Mouse (Mus musculus) lung, embryonic 15.5 days (tissue): ENCODE data around the gene Pskh1. TPM values are rescaled to one million over a fixed set of nuclear protein-coding genes. Genes with fewer than 3 reads are reported as not detected.
A peak's percentile ranks its signal among the peaks of the same experiment; 100 is the strongest.

Experiments used
- ATAC-seq: fragments of 200-750 bp; cut with Nextera tagmentation; 2 replicates; pipeline ENCODE4 v1.8.0; 2017; ENCODE audit warnings: moderate number of reproducible peaks, borderline replicate concordance; ENCODE audit not compliant: low FRiP score, low TSS enrichment; ENCODE audit errors: extremely low read depth
- H3K27ac ChIP-seq: fragments of 300-500 bp; sonication (generic); 2 replicates; pipeline ENCODE4 v1.5.1; 2015; ENCODE audit warnings: moderate library complexity, mild to moderate bottlenecking, inconsistent platforms
- H3K27me3 ChIP-seq: fragments of 300-500 bp; sonication (generic); 2 replicates; pipeline ENCODE4 v1.6.1; 2015; ENCODE audit warnings: inconsistent platforms
- H3K36me3 ChIP-seq: fragments of 300-500 bp; sonication (generic); 2 replicates; pipeline ENCODE4 v1.6.1; 2015; ENCODE audit warnings: inconsistent platforms
- H3K4me1 ChIP-seq: fragments of 300-500 bp; sonication (generic); 2 replicates; pipeline ENCODE4 v1.6.1; 2015; ENCODE audit warnings: inconsistent platforms
- H3K4me2 ChIP-seq: fragments of 300-500 bp; sonication (generic); 2 replicates; pipeline ENCODE4 v1.6.1; 2015; ENCODE audit warnings: inconsistent platforms, mild to moderate bottlenecking, moderate library complexity
- H3K4me3 ChIP-seq: fragments of 300-500 bp; sonication (generic); 2 replicates; pipeline ENCODE4 v1.5.1; 2015; ENCODE audit warnings: mild to moderate bottlenecking, inconsistent platforms
- H3K9ac ChIP-seq: fragments of 300-500 bp; sonication (generic); 2 replicates; pipeline ENCODE4 v1.6.1; 2015; ENCODE audit warnings: inconsistent platforms
- H3K9me3 ChIP-seq: fragments of 300-500 bp; sonication (generic); 2 replicates; pipeline ENCODE4 v1.6.1; 2016; ENCODE audit warnings: inconsistent platforms
- WGBS: fragments of 180-500 bp; shearing (Covaris S2); methylation state at CpG from one replicate; pipeline ENCODE4 v1.1.7; 2015; 5-methylcytosine and 5-hydroxymethylcytosine counted together
- polyA plus RNA-seq: library from polyadenylated mRNA; unstranded; fragments of >200 nt; fragmentation: Nextera tagmentation; extraction: Ambion mirVana; gene quantifications from 2 replicates; pipeline ENCODE4 v1.2.1, GENCODE M21; 2015

Pskh1 gene
- polyA plus RNA-seq = 32.0 and 33.0 TPM in 2 replicates

- no peaks in the 10 kb centered on the region for H3K27me3 ChIP-seq
- no peaks in the 10 kb centered on the region for H3K36me3 ChIP-seq
- peak within 1 kb of the TSS; percentile 89 for H3K27ac ChIP-seq
- peak within 1 kb of the TSS; percentile 60 for H3K4me2 ChIP-seq
- WGBS = under 1% methylated on average over 59 of the region's 68 CpGs
- peak within 1 kb of the TSS; percentile 99 for H3K9ac ChIP-seq
- peaks cover 13% of the 10 kb centered on the region for H3K4me1 ChIP-seq
- peak; percentile 95 for ATAC-seq
- peak within 1 kb of the TSS; percentile 80 for H3K4me3 ChIP-seq
- no peaks in the 10 kb centered on the region for H3K9me3 ChIP-seq
These were observed at the start of gene Pskh1 for GRCm38 (mm10) chr8:105900180-105900940. Pskh1 (plus strand) TSS chr8:105900441.

DNA sequence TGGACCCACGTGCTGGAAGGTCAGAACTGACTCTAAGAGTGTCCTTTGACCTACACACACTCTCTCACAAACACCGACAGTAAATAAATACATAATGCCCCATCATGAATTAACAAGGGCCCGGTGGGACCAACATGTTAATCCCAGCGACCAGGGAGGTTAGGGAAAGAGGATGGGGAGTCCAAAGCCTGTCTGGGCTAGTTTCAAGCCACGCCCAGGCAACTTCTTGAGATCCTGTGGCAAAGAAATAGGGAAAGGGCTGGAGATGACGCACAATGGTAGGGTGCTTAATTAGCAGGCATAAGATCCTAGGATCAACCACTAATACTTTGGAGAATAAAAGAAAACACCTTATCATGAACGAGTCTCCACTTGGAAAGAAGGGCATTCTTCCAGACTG lies 49.6 kb upstream of the Pskh1 start:
- Histone ChIP-seq H3K4me1 (peaks cover 10% of the 10 kb centered on the region), H3K9me3 (no peaks in the 10 kb centered on the region), H3K27me3 (no peaks in the 10 kb centered on the region), H3K36me3 (peaks cover 38% of the 10 kb centered on the region), H3K4me2 (peak overlapping the region; percentile 43), H3K9ac (no peak overlapping the region), H3K4me3 (peak overlapping the region; percentile 13), H3K27ac (no peak overlapping the region)
- WGBS = 63% methylated on average over 7 of the region's 7 CpGs
- ATAC-seq = no peak

- no peaks in the 10 kb centered on the region for H3K27me3 ChIP-seq
- H3K9ac ChIP-seq = peak overlapping the region; percentile 84
- no peaks in the 10 kb centered on the region for H3K9me3 ChIP-seq
- WGBS = under 1% methylated on average over 34 of the region's 34 CpGs
- peaks cover 27% of the 10 kb centered on the region for H3K36me3 ChIP-seq
- H3K4me1 ChIP-seq = peaks cover 20% of the 10 kb centered on the region
- peak overlapping the region; percentile 74 for H3K27ac ChIP-seq
- peak overlapping the region; percentile 73 for H3K4me2 ChIP-seq
- ATAC-seq = peak; percentile 75
- peak overlapping the region; percentile 75 for H3K4me3 ChIP-seq
These were observed 48.5 kb upstream of the Pskh1 start for GRCm38 (mm10) chr8:105851651-105852143.

DNA sequence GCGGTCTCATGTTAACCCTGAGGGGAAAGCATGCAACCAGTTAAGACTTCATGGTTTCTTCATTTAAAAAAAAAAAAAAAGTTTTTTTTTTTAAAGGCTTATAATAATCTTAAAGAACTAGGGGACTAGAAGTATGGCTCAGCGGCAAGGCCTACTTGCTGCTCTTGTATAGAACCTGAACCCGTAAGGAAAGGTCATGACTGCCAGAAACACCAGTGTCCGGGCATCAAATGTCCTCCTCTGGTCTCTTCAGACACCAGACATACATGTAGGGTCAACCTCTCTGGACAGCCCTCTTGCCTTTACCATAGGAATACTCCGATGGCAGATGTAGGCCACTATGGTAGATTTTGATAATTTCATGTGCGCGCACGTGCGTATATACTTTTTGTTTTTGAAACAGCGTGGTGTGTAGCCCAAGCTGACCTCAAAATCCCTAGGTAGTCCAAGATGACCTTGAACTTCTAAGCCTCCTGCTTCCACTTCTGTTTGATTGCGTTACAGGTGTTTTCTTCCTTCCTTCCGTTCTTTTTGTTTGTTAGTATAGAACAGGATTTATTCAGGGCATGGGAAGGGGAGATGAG lies 48.0 kb upstream of the Pskh1 start:
- peaks cover 25% of the 10 kb centered on the region for H3K4me1 ChIP-seq
- no peaks in the 10 kb centered on the region for H3K27me3 ChIP-seq
- H3K9me3 ChIP-seq = no peaks in the 10 kb centered on the region
- 78% methylated on average over 12 of the region's 12 CpGs for WGBS
- no peak overlapping the region for H3K27ac ChIP-seq
- peaks cover 22% of the 10 kb centered on the region for H3K36me3 ChIP-seq
- no peak for ATAC-seq
- peak overlapping the region; percentile 75; the same call in 1 of the 2 replicates for H3K4me3 ChIP-seq
- no peak overlapping the region for H3K9ac ChIP-seq
- H3K4me2 ChIP-seq = peak overlapping the region; percentile 73; the same call in 1 of the 2 replicates

- H3K9ac ChIP-seq = no peak within 1 kb of the TSS
- no peak within 1 kb of the TSS for H3K4me3 ChIP-seq
- H3K4me1 ChIP-seq = peaks cover 34% of the 10 kb centered on the region
- H3K27me3 ChIP-seq = no peaks in the 10 kb centered on the region
- WGBS = 87% methylated on average over 3 of the region's 3 CpGs
- peaks cover 14% of the 10 kb centered on the region for H3K36me3 ChIP-seq
- no peak for ATAC-seq
- H3K9me3 ChIP-seq = no peaks in the 10 kb centered on the region
- H3K27ac ChIP-seq = no peak within 1 kb of the TSS
- H3K4me2 ChIP-seq = peak within 1 kb of the TSS; percentile 73; the same call in 1 of the 2 replicates
These were observed 47.1 kb upstream of the Pskh1 start, which contains the start of gene Cenpt for GRCm38 (mm10) chr8:105853178-105853577. Cenpt (minus strand) TSS chr8:105853278.

- WGBS = 21% methylated on average over 8 of the region's 8 CpGs
These were observed 45.9 kb upstream of the Pskh1 start for GRCm38 (mm10) chr8:105854303-105854702.

GRCm38 (mm10) chr8:105854715-105855216 lies 45.5 kb upstream of the Pskh1 start, which contains the start of gene Thap11:
Thap11 (plus strand) TSS chr8:105855132.
- H3K4me3 ChIP-seq = peak within 1 kb of the TSS; percentile 94
- H3K36me3 ChIP-seq = no peaks in the 10 kb centered on the region
- H3K4me1 ChIP-seq = peaks cover 49% of the 10 kb centered on the region
- peak; percentile 91 for ATAC-seq
- H3K4me2 ChIP-seq = peak within 1 kb of the TSS; percentile 92
- H3K27me3 ChIP-seq = no peaks in the 10 kb centered on the region
- peak within 1 kb of the TSS; percentile 73 for H3K27ac ChIP-seq
- peak within 1 kb of the TSS; percentile 86 for H3K9ac ChIP-seq
- WGBS = under 1% methylated on average over 43 of the region's 43 CpGs
- H3K9me3 ChIP-seq = no peaks in the 10 kb centered on the region

More at GRCm38 (mm10) chr8:105854303-105854702, 45.9 kb upstream of the Pskh1 start:
- peaks cover 2% of the 10 kb centered on the region; the same call in 1 of the 2 replicates for H3K36me3 ChIP-seq
- H3K27ac ChIP-seq = no peak overlapping the region
- H3K4me3 ChIP-seq = peak overlapping the region; percentile 94
- no peaks in the 10 kb centered on the region for H3K9me3 ChIP-seq
- peak overlapping the region; percentile 86 for H3K9ac ChIP-seq
- no peaks in the 10 kb centered on the region for H3K27me3 ChIP-seq
- peak overlapping the region; percentile 92 for H3K4me2 ChIP-seq
- peaks cover 45% of the 10 kb centered on the region for H3K4me1 ChIP-seq
- no peak for ATAC-seq

DNA sequence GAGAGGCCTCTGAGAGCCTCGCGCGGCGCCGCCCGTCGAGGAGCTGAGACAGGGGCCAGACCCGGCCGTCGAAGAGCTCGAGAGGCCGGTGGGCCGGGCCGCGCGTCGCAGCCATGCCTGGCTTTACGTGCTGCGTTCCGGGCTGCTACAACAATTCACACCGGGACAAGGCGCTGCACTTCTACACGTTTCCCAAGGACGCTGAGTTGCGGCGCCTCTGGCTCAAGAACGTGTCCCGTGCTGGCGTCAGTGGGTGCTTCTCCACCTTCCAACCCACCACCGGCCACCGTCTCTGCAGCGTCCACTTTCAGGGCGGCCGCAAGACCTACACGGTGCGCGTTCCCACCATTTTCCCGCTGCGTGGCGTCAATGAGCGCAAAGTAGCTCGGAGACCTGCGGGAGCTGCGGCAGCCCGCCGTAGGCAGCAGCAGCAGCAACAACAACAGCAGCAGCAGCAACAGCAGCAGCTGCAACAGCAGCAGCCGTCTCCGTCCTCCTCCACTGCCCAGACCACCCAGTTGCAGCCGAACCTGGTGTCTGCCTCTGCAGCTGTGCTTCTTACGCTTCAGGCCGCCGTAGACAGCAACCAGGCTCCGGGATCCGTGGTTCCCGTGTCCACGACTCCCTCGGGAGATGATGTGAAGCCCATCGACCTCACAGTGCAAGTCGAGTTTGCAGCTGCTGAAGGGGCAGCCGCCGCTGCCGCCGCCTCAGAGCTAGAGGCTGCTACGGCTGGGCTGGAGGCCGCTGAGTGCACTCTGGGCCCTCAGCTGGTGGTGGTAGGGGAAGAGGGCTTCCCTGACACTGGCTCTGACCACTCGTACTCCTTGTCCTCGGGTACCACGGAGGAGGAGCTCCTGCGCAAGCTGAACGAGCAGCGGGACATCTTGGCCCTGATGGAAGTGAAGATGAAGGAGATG lies 44.7 kb upstream of the Pskh1 start:
- under 1% methylated on average over 71 of the region's 71 CpGs for WGBS

GRCm38 (mm10) chr8:105856168-105856835 lies 43.9 kb upstream of the Pskh1 start:
- Histone ChIP-seq H3K4me3 (peak overlapping the region; percentile 94), H3K27ac (peak overlapping the region; percentile 73), H3K9me3 (no peaks in the 10 kb centered on the region), H3K27me3 (no peaks in the 10 kb centered on the region), H3K4me1 (peaks cover 45% of the 10 kb centered on the region), H3K9ac (peak overlapping the region; percentile 86), H3K4me2 (peak overlapping the region; percentile 92), H3K36me3 (no peaks in the 10 kb centered on the region)
- 9% methylated on average over 15 of the region's 15 CpGs for WGBS
- ATAC-seq = no peak

More for the DNA sequence above, 44.7 kb upstream of the Pskh1 start:
- peak; percentile 37 for ATAC-seq
- Histone ChIP-seq H3K4me2 (peak overlapping the region; percentile 92), H3K9ac (peak overlapping the region; percentile 86), H3K9me3 (no peaks in the 10 kb centered on the region), H3K27me3 (no peaks in the 10 kb centered on the region), H3K4me1 (peaks cover 49% of the 10 kb centered on the region), H3K4me3 (peak overlapping the region; percentile 94), H3K27ac (peak overlapping the region; percentile 73), H3K36me3 (no peaks in the 10 kb centered on the region)

- H3K27me3 ChIP-seq = no peaks in the 10 kb centered on the region
- peaks cover 56% of the 10 kb centered on the region for H3K4me1 ChIP-seq
- no peak overlapping the region for H3K9ac ChIP-seq
- WGBS = 86% methylated on average over 5 of the region's 5 CpGs
- no peak overlapping the region for H3K27ac ChIP-seq
- H3K4me3 ChIP-seq = no peak overlapping the region
- ATAC-seq = no peak
- no peaks in the 10 kb centered on the region for H3K9me3 ChIP-seq
- H3K36me3 ChIP-seq = 0 out of 2 replicates have a peak, but pooled peaks cover 3% of the 10 kb centered on the region
- H3K4me2 ChIP-seq = no peak overlapping the region
These were observed 41.7 kb upstream of the Pskh1 start for GRCm38 (mm10) chr8:105858495-105858894.
